Mouse (Mus musculus) midbrain, embryonic 12.5 days (tissue): ENCODE data around the gene Pnn. TPM values are rescaled to one million over a fixed set of nuclear protein-coding genes. Genes with fewer than 3 reads are reported as not detected.

ENCODE experiments used
- ATAC-seq: fragments of 200-750 bp; cut with Nextera tagmentation; 2 replicates; pipeline ENCODE4 v1.8.0; 2017; ENCODE audit warnings: low read depth, moderate TSS enrichment, moderate library complexity; ENCODE audit not compliant: low FRiP score
- H3K27ac ChIP-seq: fragments of 300-500 bp; sonication (generic); replicated peaks from 2 replicates; pipeline ENCODE4 v1.5.1; 2016; ENCODE audit warnings: mild to moderate bottlenecking
- H3K27me3 ChIP-seq: fragments of 300-500 bp; sonication (generic); 2 replicates; pipeline ENCODE4 v1.6.1; 2016; ENCODE audit warnings: mild to moderate bottlenecking
- H3K36me3 ChIP-seq: fragments of 300-500 bp; sonication (generic); 2 replicates; pipeline ENCODE4 v1.6.1; 2016
- H3K4me1 ChIP-seq: fragments of 300-500 bp; sonication (generic); 2 replicates; pipeline ENCODE4 v1.6.1; 2016
- H3K4me2 ChIP-seq: fragments of 300-500 bp; sonication (generic); replicated peaks from 2 replicates; pipeline ENCODE4 v1.6.1; 2016; ENCODE audit warnings: mild to moderate bottlenecking, moderate library complexity
- H3K4me3 ChIP-seq: fragments of 300-500 bp; sonication (generic); 2 replicates; pipeline ENCODE4 v1.5.1; 2016; ENCODE audit warnings: mild to moderate bottlenecking
- H3K9ac ChIP-seq: fragments of 300-500 bp; sonication (generic); replicated peaks from 2 replicates; pipeline ENCODE4 v1.6.1; 2016; ENCODE audit warnings: mild to moderate bottlenecking, moderate library complexity
- H3K9me3 ChIP-seq: fragments of 300-500 bp; sonication (generic); 2 replicates; pipeline ENCODE4 v1.6.1; 2016; ENCODE audit warnings: mild to moderate bottlenecking
- WGBS: fragments of 180-500 bp; shearing (Covaris S2); methylation state at CpG from one replicate; pipeline ENCODE4 v1.1.7; 2016; 5-methylcytosine and 5-hydroxymethylcytosine counted together
- polyA plus RNA-seq: library from polyadenylated mRNA; unstranded; fragments of >200 nt; fragmentation: Nextera tagmentation; extraction: Ambion mirVana; gene quantifications from 2 replicates; pipeline ENCODE4 v1.2.1, GENCODE M21; 2016

The Pnn gene
- polyA plus RNA-seq, 1 experiment from 2014 or later: 109 TPM

- no peaks in the 10 kb centered on the region for H3K9me3 ChIP-seq
- H3K27me3 ChIP-seq: no peaks in the 10 kb centered on the region
- H3K4me2 ChIP-seq: no peak overlapping the region
- 97% methylated on average over 3 of the region's 3 CpGs for WGBS
- no peak overlapping the region for H3K27ac ChIP-seq
- H3K4me3 ChIP-seq: no peak overlapping the region
- no peak for ATAC-seq
- H3K9ac ChIP-seq: no peak overlapping the region
- H3K36me3 ChIP-seq: 0 out of 2 replicates have a peak, but pooled peaks cover 3% of the 10 kb centered on the region
- no peaks in the 10 kb centered on the region for H3K4me1 ChIP-seq
Observed at GRCm38 (mm10) chr12:59077883-59078282, 11.2 kb downstream of the Pnn start.

GRCm38 (mm10) chr12:59080461-59080860 is 13.8 kb downstream of the Pnn start:
- H3K27ac ChIP-seq: no peak overlapping the region
- WGBS: 83% methylated on average over 4 of the region's 4 CpGs
- H3K4me3 ChIP-seq: no peak overlapping the region
- H3K9me3 ChIP-seq: no peaks in the 10 kb centered on the region
- H3K4me1 ChIP-seq: no peaks in the 10 kb centered on the region
- H3K27me3 ChIP-seq: no peaks in the 10 kb centered on the region
- ATAC-seq: no peak
- H3K9ac ChIP-seq: no peak overlapping the region
- H3K4me2 ChIP-seq: no peak overlapping the region
- H3K36me3 ChIP-seq: no peaks in the 10 kb centered on the region

GRCm38 (mm10) chr12:59084446-59084845 is 17.8 kb downstream of the Pnn start:
- no peak overlapping the region for H3K27ac ChIP-seq
- no peak overlapping the region for H3K4me3 ChIP-seq
- H3K4me1 ChIP-seq: no peaks in the 10 kb centered on the region
- no peak for ATAC-seq
- H3K9ac ChIP-seq: no peak overlapping the region
- H3K9me3 ChIP-seq: no peaks in the 10 kb centered on the region
- no peaks in the 10 kb centered on the region for H3K36me3 ChIP-seq
- WGBS: 88% methylated on average over 5 of the region's 5 CpGs
- no peaks in the 10 kb centered on the region for H3K27me3 ChIP-seq
- no peak overlapping the region for H3K4me2 ChIP-seq

- Histone ChIP-seq H3K27me3 (no peaks in the 10 kb centered on the region), H3K4me2 (no peak overlapping the region), H3K36me3 (no peaks in the 10 kb centered on the region), H3K9me3 (no peaks in the 10 kb centered on the region), H3K4me1 (no peaks in the 10 kb centered on the region), H3K9ac (no peak overlapping the region), H3K27ac (no peak overlapping the region), H3K4me3 (no peak overlapping the region)
- 82% methylated on average over 5 of the region's 5 CpGs for WGBS
- no peak for ATAC-seq
Observed at GRCm38 (mm10) chr12:59086171-59086570, 19.5 kb downstream of the Pnn start.

DNA sequence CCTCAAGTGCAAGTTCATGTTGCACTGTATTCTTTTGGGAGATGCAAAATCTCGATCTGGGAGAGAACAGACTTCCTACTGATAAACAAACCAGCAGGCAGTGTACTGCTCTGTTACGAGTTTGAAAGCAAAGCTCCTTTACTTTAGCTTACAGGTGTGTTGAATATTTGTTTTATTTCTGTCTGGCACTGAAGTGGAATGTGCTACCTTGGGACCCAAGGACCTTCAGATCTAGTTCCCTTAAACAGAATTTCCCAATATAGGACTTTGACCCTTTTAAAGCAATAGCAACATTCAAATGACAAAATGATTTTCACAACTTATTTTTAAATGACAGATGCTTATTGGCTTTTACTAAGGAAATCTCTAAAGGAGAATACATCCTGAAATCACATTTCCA is 26.9 kb downstream of the Pnn start:
- no peak overlapping the region for H3K4me3 ChIP-seq
- H3K27me3 ChIP-seq: no peaks in the 10 kb centered on the region
- H3K4me1 ChIP-seq: no peaks in the 10 kb centered on the region
- no peaks in the 10 kb centered on the region for H3K9me3 ChIP-seq
- WGBS: 81% methylated on average over 2 of the region's 2 CpGs
- no peak overlapping the region for H3K9ac ChIP-seq
- no peak overlapping the region for H3K27ac ChIP-seq
- no peak for ATAC-seq
- no peaks in the 10 kb centered on the region for H3K36me3 ChIP-seq
- H3K4me2 ChIP-seq: no peak overlapping the region

GRCm38 (mm10) chr12:59095104-59096025 is 28.7 kb downstream of the Pnn start, which contains the start of gene Mia2:
Mia2 (plus strand) TSS chr12:59095799.
- H3K4me1 ChIP-seq: no peaks in the 10 kb centered on the region
- no peak within 1 kb of the TSS for H3K27ac ChIP-seq
- ATAC-seq: no peak
- H3K27me3 ChIP-seq: no peaks in the 10 kb centered on the region
- no peak within 1 kb of the TSS for H3K4me3 ChIP-seq
- no peaks in the 10 kb centered on the region for H3K36me3 ChIP-seq
- no peak within 1 kb of the TSS for H3K9ac ChIP-seq
- no peaks in the 10 kb centered on the region for H3K9me3 ChIP-seq
- WGBS: 86% methylated on average over 19 of the region's 19 CpGs
- no peak within 1 kb of the TSS for H3K4me2 ChIP-seq

- Histone ChIP-seq H3K27me3 (no peaks in the 10 kb centered on the region), H3K36me3 (no peaks in the 10 kb centered on the region)
- 80% methylated on average over 5 of the region's 5 CpGs for WGBS
Observed at GRCm38 (mm10) chr12:59104771-59105170, 38.1 kb downstream of the Pnn start.

GRCm38 (mm10) chr12:59105914-59106313 is 39.2 kb downstream of the Pnn start:
- Histone ChIP-seq H3K9ac (no peak overlapping the region), H3K9me3 (no peaks in the 10 kb centered on the region), H3K4me3 (no peak overlapping the region), H3K4me1 (no peaks in the 10 kb centered on the region), H3K27ac (no peak overlapping the region), H3K4me2 (no peak overlapping the region), H3K36me3 (no peaks in the 10 kb centered on the region), H3K27me3 (no peaks in the 10 kb centered on the region)
- 88% methylated on average over 6 of the region's 6 CpGs for WGBS
- ATAC-seq: no peak

More at GRCm38 (mm10) chr12:59104771-59105170, 38.1 kb downstream of the Pnn start:
- Histone ChIP-seq H3K9me3 (no peaks in the 10 kb centered on the region), H3K27ac (no peak overlapping the region), H3K4me3 (no peak overlapping the region), H3K4me1 (no peaks in the 10 kb centered on the region), H3K4me2 (no peak overlapping the region), H3K9ac (no peak overlapping the region)
- no peak for ATAC-seq

DNA sequence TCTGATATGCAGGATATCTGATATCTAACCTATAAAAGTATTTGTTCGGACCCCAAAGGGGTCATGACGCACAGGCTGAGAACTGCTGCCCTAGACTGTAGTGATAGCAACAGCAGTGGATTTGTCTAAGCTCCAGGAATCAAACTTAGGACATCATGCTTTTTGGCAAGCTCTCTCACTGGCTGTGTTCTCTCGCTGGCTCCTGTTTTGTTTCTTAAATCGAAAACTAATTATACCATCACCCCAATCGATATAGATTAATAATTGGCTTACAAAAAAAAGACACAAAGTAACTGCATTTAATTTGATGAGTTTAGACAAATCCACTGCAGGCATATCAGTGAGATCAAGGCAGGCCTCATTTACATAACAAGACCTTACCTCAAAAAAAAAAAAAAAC is 39.8 kb downstream of the Pnn start:
- Histone ChIP-seq H3K36me3 (no peaks in the 10 kb centered on the region), H3K27me3 (no peaks in the 10 kb centered on the region), H3K27ac (no peak overlapping the region), H3K4me1 (no peaks in the 10 kb centered on the region), H3K9me3 (no peaks in the 10 kb centered on the region), H3K9ac (no peak overlapping the region), H3K4me3 (no peak overlapping the region), H3K4me2 (no peak overlapping the region)
- WGBS: 92% methylated on average over 5 of the region's 5 CpGs
- no peak for ATAC-seq

GRCm38 (mm10) chr12:59107926-59108325 is 41.2 kb downstream of the Pnn start:
- H3K27me3 ChIP-seq: no peaks in the 10 kb centered on the region
- H3K4me1 ChIP-seq: no peaks in the 10 kb centered on the region
- no peaks in the 10 kb centered on the region for H3K9me3 ChIP-seq
- no peaks in the 10 kb centered on the region for H3K36me3 ChIP-seq
- no peak overlapping the region for H3K27ac ChIP-seq
- no peak overlapping the region for H3K4me3 ChIP-seq
- H3K4me2 ChIP-seq: no peak overlapping the region
- 90% methylated on average over 4 of the region's 4 CpGs for WGBS
- no peak for ATAC-seq
- H3K9ac ChIP-seq: no peak overlapping the region

DNA sequence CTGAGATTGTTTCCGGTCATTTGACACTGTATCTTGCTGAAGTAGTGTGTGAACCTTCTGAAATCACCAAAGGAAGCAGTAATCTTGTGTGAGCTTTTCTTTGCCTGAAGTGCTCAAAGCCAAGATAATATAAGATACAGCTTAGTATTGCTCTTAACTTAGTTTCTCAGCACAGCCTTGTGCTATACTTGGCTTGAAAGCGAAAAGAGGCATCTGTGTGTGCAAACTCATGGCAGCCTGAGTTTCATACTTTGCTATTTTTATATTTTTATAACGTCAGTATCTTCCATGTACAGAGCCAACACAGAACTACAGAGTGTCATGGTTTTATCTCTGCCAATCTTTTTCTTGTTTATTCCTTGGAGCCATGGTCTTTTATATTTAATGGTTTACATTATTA is 50.5 kb downstream of the Pnn start:
- H3K4me1 ChIP-seq: no peaks in the 10 kb centered on the region
- H3K27me3 ChIP-seq: no peaks in the 10 kb centered on the region
- no peak overlapping the region for H3K9ac ChIP-seq
- no peak for ATAC-seq
- no peak overlapping the region for H3K4me3 ChIP-seq
- H3K27ac ChIP-seq: no peak overlapping the region
- WGBS: 83% methylated on average over 3 of the region's 3 CpGs
- H3K9me3 ChIP-seq: no peaks in the 10 kb centered on the region
- H3K36me3 ChIP-seq: no peaks in the 10 kb centered on the region
- no peak overlapping the region for H3K4me2 ChIP-seq
